Mouse (Mus musculus): ENCODE data around the gene Nfkbil1. TPM values are rescaled to one million over a fixed set of nuclear protein-coding genes. Genes with fewer than 3 reads are reported as not detected.
"Not testable (repeated sequence)": the region's sequence is repeated elsewhere in the genome, so short reads cannot be mapped to it uniquely, and the experiment has no call there.

The Nfkbil1 gene
- total RNA-seq, 1 experiment from 2014 or later = 5.2 TPM

- no peak for ATAC-seq (replicated peaks; ENCODE audit: low read depth, poor library complexity, severe bottlenecking)
Measured at GRCm38 (mm10) chr17:35239700-35240099, 4.1 kb upstream of the Nfkbil1 start.

GRCm38 (mm10) chr17:35237504-35237903 is 1.9 kb upstream of the Nfkbil1 start:
- ATAC-seq (replicated peaks; ENCODE audit: low read depth, poor library complexity, severe bottlenecking) = no peak

GRCm38 (mm10) chr17:35236996-35237395 is 1.4 kb upstream of the Nfkbil1 start:
- no peak for ATAC-seq (replicated peaks; ENCODE audit: low read depth, poor library complexity, severe bottlenecking)

GRCm38 (mm10) chr17:35236390-35236746 is 776 bp upstream of the Nfkbil1 start:
- peak; percentile 69 for ATAC-seq (replicated peaks; ENCODE audit: low read depth, poor library complexity, severe bottlenecking)

- no peak for ATAC-seq (replicated peaks; ENCODE audit: low read depth, poor library complexity, severe bottlenecking)
Measured at GRCm38 (mm10) chr17:35234903-35235302, 689 bp downstream of the Nfkbil1 start.

GRCm38 (mm10) chr17:35234090-35234489 is 1.5 kb downstream of the Nfkbil1 start:
- ATAC-seq (replicated peaks; ENCODE audit: low read depth, poor library complexity, severe bottlenecking) = not testable (repeated sequence)

GRCm38 (mm10) chr17:35233114-35233980 is 2.2 kb downstream of the Nfkbil1 start, which contains the start of gene Atp6v1g2:
Atp6v1g2 (plus strand) TSS chr17:35233660.
- ATAC-seq (replicated peaks; ENCODE audit: low read depth, poor library complexity, severe bottlenecking) = no peak

GRCm38 (mm10) chr17:35232659-35233058 is 2.9 kb downstream of the Nfkbil1 start:
- ATAC-seq (replicated peaks; ENCODE audit: low read depth, poor library complexity, severe bottlenecking) = peak; percentile 13

- ATAC-seq (replicated peaks; ENCODE audit: low read depth, poor library complexity, severe bottlenecking) = 0 out of 2 replicates have a peak, but pooled peaks have one; percentile 12
Measured at GRCm38 (mm10) chr17:35232043-35232442, 3.5 kb downstream of the Nfkbil1 start.

- no peak for ATAC-seq (replicated peaks; ENCODE audit: low read depth, poor library complexity, severe bottlenecking)
Measured at GRCm38 (mm10) chr17:35231022-35231421, 4.6 kb downstream of the Nfkbil1 start.

- ATAC-seq (replicated peaks; ENCODE audit: low read depth, poor library complexity, severe bottlenecking) = no peak
Measured at GRCm38 (mm10) chr17:35226561-35227046, 9.0 kb downstream of the Nfkbil1 start.

GRCm38 (mm10) chr17:35225456-35225855 is 10.1 kb downstream of the Nfkbil1 start:
- no peak for ATAC-seq (replicated peaks; ENCODE audit: low read depth, poor library complexity, severe bottlenecking)

GRCm38 (mm10) chr17:35224641-35225040 is 11.0 kb downstream of the Nfkbil1 start:
- ATAC-seq (replicated peaks; ENCODE audit: low read depth, poor library complexity, severe bottlenecking) = no peak

GRCm38 (mm10) chr17:35222299-35222698 is 13.3 kb downstream of the Nfkbil1 start:
- peak; percentile 59 for ATAC-seq (replicated peaks; ENCODE audit: low read depth, poor library complexity, severe bottlenecking)

GRCm38 (mm10) chr17:35220156-35220952 is 15.2 kb downstream of the Nfkbil1 start, which contains the start of gene Gm16181:
Gm16181 (plus strand) TSS chr17:35220834.
- no peak for ATAC-seq (replicated peaks; ENCODE audit: low read depth, poor library complexity, severe bottlenecking)

GRCm38 (mm10) chr17:35219601-35220041 is 16.0 kb downstream of the Nfkbil1 start:
- ATAC-seq (replicated peaks; ENCODE audit: low read depth, poor library complexity, severe bottlenecking) = peak; percentile 66

- peak; percentile 61 for ATAC-seq (replicated peaks; ENCODE audit: low read depth, poor library complexity, severe bottlenecking)
Measured at GRCm38 (mm10) chr17:35218516-35219193, 16.9 kb downstream of the Nfkbil1 start.

- ATAC-seq (replicated peaks; ENCODE audit: low read depth, poor library complexity, severe bottlenecking) = no peak
Measured at GRCm38 (mm10) chr17:35213071-35213470, 22.5 kb downstream of the Nfkbil1 start.

GRCm38 (mm10) chr17:35210593-35210992 is 25.0 kb downstream of the Nfkbil1 start:
- ATAC-seq (replicated peaks; ENCODE audit: low read depth, poor library complexity, severe bottlenecking) = no peak

Measured in common myeloid progenitor, adult 5-6 weeks (primary cell).